Mouse (Mus musculus) testis, adult 2 months (tissue): ENCODE data around the gene Ifna5.

ENCODE experiments used
- CTCF ChIP-seq: fragments of 200-500 bp; IDR thresholded peaks from 2 replicates; pipeline ENCODE4 v1.5.1; 2012; ENCODE audit warnings: low read depth, mild to moderate bottlenecking, inconsistent platforms, low read length, moderate library complexity; ENCODE audit not compliant: control insufficient read depth, insufficient read depth, insufficient replicate concordance
- POLR2A ChIP-seq: fragments of 200-500 bp; IDR thresholded peaks from 2 replicates; pipeline ENCODE4 v1.6.1; 2012; ENCODE audit warnings: low read depth, mild to moderate bottlenecking, inconsistent platforms, low read length, moderate library complexity; ENCODE audit not compliant: control insufficient read depth

DNA sequence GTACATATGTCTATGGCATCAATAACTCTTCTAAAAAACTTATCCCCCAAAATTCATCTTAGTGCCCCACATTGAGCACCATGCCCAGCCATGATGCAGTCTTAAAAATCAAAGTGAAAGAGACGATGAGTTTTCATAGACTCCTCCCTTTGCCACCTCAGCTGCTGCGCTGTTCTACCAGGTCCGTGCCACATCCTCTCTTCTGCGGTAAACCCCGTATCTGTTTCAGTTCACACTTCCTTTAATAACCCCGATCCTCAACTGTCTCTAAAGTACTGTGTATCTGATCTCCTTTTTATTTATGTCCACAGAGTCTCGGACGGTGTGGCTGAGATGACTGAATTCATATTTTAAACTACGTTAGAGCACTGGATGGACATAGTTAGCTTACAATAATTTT is 29.3 kb downstream of the Ifna5 start:
- TF ChIP-seq CTCF = no peak
- no peak for TF ChIP-seq POLR2A
